Mouse (Mus musculus) layer of hippocampus, adult 8-10 months (tissue): ENCODE measurements around the gene Tcf15. TPM values are rescaled to one million over a fixed set of nuclear protein-coding genes. Genes with fewer than 3 reads are reported as not detected.

Experiments
- DNase-seq, 2 experiments: peaks; one replicate each; pipeline ENCODE4 v3.0.0; 2022; ENCODE audit warnings: low spot score in 2 of 2
- total RNA-seq, 4 experiments: library from RNA; stranded (reverse); gene quantifications; 2 replicates each; pipeline ENCODE4 v1.2.4; 2022

Gene Tcf15
- total RNA-seq, 4 experiments from 2014 or later, result 2.0 to 3.9 (median 2.7) TPM

DNA sequence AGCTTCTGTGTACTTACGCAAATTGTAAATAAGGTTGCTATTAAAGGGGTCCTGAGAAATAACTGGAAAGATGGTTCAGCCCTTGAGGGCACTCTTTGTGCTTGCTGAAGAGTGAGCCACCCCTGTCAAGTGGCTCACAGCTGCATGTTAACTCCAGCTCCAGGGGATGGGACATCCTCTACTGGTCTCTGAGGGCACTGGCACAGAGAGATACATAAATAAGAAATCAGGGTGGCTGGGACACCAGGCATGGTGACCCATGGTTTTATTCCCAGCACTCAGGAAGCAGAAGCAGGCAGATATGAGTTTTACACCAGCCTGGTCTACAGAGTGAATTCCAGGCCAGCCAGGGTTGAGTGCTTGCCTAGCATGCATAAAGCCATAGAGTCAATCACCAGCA lies 26.0 kb downstream of the Tcf15 start:
- DNase-seq, result no peak

GRCm38 (mm10) chr2:152174861-152175260 lies 31.5 kb downstream of the Tcf15 start:
- no peak for DNase-seq

DNA sequence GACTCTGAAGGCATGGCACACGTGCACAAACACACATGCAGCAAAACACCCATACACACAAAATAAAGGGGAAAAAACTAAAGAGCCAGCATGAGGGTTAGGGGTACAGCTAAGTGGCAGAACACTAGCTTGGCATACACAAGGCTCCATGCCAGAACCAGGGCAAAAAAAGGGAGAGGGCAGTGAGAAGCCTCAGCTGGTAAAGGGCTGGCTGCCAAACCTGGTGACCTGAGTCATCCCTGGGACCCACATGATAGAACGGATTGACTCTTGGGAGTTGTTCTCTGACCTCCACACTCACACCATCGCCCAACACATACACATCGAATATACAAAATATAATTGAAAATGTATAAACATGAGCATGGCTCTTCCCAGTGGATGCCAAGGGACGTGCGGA lies 33.3 kb downstream of the Tcf15 start:
- DNase-seq, result no peak

DNA sequence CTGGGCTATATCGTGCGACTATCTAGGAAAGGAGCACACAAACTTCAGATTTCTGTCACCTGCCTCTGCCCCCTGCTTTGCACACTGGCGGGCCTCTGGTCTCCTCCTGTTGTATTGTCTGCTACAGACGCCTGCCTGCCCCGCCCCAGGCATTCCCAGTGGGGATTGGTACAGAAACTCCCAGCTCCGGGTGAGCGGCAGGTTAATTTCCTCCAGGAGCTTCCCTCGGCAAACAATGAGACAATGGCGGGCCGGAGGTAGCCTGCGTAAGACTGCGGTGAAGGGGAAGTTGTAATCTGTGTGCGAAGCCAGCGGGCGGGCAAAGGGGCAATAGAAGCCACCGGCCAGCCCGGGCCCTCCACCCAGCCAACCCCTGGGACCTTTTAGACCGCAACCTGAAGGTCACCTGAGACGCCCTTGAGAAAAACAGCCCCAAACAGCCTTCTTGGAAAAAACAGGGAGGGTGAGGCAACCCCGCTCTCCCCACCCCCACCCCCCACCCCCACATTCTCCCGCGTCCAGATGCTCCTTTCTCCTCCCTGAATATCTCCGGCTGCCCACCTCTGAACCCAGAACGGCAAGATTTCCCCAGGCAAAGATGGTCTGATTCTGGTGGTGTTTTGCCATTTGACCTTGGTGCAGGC lies 33.9 kb downstream of the Tcf15 start:
- no peak for DNase-seq

GRCm38 (mm10) chr2:152177806-152178170 lies 34.4 kb downstream of the Tcf15 start:
- no peak for DNase-seq

- no peak for DNase-seq
These were observed 35.0 kb downstream of the Tcf15 start for GRCm38 (mm10) chr2:152178345-152178744.

DNA sequence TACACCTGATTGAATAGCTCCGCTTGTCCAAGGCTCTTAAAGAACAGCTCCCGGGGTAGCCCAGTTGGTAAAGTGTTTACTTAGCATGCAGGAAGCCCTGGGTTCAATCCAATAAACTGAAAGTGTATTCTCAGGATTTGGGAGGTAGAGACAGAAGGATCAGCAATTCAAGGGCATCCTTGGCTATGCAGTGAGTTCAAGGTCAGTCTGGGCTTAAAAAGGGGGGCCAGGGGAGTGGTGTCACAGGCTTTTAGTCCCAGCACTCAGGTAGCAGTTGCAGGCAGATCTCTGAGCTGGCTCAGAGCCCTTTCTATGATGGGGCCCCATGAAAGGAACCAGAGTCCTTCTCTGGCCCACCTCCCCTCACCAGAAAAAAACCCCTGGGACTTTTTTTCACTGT lies 35.9 kb downstream of the Tcf15 start:
- DNase-seq, result no peak

- no peak for DNase-seq
These were observed 37.0 kb downstream of the Tcf15 start for GRCm38 (mm10) chr2:152180323-152180722.

DNA sequence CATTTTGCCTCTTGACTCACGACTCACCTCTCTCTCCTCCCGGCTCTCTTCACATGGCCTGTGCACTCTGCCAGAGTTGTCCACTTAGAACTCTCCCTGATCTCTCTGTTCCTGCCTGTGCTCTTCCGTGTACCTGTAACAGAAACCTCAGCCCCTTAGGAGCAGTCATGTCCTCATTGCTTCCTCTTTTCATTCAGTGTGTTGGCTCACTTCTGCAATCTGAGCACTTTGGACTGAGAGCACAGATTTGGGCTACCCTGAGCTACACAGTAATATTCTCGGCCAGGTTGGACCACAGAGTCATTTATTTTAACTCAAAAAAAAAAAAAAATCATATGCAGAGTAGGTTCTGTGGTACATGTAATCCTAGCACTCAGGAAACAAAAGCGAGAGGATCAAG lies 43.8 kb downstream of the Tcf15 start:
- DNase-seq, result no peak

GRCm38 (mm10) chr2:152189213-152189612 lies 45.9 kb downstream of the Tcf15 start:
- no peak for DNase-seq

- no peak for DNase-seq
These were observed 46.3 kb downstream of the Tcf15 start for GRCm38 (mm10) chr2:152189640-152190039.

DNA sequence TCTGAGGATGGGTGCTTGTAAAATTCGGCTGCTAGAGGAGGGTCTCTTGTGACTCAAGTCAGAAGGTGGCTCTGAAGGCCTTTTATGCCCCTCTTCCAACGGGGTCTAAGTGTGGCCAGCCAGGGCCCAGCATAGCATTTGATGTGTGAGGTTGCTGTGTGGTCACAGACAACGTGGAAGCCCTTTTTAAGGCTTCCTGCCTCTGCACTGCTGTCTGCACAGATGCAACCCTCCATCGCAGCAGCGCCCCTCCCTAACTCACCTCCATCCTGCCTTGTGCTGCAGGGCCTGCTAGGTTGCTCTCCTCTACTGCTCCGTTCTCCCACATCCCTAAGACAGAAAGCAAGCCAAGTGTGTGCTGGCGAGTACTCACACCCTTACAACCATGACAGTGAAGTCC lies 46.8 kb downstream of the Tcf15 start:
- no peak for DNase-seq

DNA sequence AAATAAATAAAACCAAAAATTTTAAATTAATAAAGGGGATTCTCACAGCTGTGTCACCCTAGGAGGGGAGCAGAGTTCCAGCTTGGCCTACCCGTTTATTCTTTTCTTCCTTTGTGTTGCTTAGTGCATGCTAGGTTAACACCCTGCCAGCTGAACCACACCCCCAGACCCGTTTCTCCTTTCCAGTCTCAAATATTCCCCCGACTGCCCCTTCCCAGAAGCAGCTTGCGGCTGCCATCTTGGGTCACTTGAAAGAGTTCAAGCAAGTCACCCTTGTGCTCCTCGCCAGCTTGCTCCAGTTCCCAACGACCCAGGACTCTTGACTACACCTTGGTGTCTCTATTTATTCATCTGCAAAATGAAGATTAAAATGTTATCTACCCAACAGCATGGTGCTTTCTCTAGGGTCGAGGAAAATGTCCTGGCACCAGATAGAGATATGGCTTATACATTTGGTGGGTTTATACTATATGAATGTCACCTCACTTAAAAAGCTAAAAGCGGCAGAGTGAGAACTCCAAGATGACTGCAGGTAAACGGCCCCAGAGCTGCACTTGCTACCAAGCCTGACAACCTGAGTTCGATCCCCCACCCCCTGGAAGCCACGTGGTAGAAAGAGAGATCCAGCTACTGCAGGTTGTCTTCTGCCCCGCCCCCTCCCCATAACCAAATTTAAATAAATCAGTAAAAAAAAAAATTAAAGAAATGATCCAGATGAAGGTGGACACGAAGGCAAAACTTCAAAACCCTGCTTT lies 49.4 kb downstream of the Tcf15 start:
- no peak for DNase-seq

DNA sequence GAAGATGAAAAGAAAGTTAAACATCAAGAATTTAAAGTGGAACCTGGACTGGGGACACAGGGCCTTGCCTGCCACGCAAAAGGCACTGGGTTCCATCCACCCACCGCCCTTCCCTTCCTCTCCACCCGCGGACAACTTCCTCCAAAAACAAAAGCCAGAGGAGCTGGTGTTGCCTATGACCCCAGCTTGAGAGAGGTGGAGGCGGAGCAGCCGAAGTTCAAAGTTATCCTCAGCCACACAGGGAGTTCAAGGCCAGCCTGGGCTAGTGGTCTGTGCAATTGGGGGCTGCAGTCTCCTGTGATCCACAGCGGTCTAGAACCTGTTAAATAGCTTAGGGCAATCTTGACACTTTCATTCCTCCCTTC lies 50.0 kb downstream of the Tcf15 start:
- DNase-seq, result no peak

- no peak for DNase-seq
These were observed 51.2 kb downstream of the Tcf15 start for GRCm38 (mm10) chr2:152194586-152194985.

DNA sequence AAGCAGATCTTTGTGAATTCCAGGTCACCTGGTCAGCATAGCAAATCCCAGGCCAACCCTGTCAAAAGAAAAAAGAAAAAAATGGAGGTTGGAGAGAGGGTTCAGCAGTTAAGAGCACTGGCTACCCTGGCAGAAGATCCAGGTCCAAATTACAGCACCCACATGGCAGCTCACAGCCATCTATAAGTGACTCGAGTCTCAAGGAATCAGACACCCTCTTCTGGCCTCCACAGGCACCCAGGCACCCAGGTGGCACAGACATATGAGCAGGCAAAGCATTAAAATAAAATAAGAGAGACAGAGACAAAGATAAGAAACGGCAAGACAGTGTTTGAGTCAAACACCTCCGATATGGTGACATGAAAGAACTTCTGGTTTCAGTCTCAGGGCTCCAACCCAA lies 53.5 kb downstream of the Tcf15 start:
- no peak for DNase-seq

- peak; percentile 44 to 63 for DNase-seq
These were observed 53.9 kb downstream of the Tcf15 start for GRCm38 (mm10) chr2:152197301-152197712.

Other genes starting within 250 kb of the Tcf15 start
- gene Angpt4, start 232.4 kb upstream of the Tcf15 start, total RNA-seq, result under 1 TPM in 1 of 4 experiments, not detected in 3; 0.14 TPM
- 1 to 10 TPM; 5.9 to 8.0 (median 7.2) TPM for gene Fam110a, start 163.3 kb upstream of the Tcf15 start, total RNA-seq
- gene Slc52a3, start 147.1 kb upstream of the Tcf15 start, total RNA-seq, result 1 to 10 TPM; 2.1 to 3.9 (median 2.1) TPM
- gene Scrt2, start 62.0 kb upstream of the Tcf15 start, total RNA-seq, result 10 to 100 TPM; 16.9 to 20.3 (median 18.4) TPM
- gene Srxn1, start 38.0 kb upstream of the Tcf15 start, total RNA-seq, result 10 to 100 TPM; 65.7 to 77.7 (median 72.6) TPM
- gene Csnk2a1, start 83.3 kb downstream of the Tcf15 start, total RNA-seq, result 10 to 100 TPM; 88.7 to 96.2 (median 93.5) TPM
- gene Tbc1d20, start 150.3 kb downstream of the Tcf15 start, total RNA-seq, result 10 to 100 TPM; 48.3 to 55.9 (median 50.5) TPM
- gene Rbck1, start 189.1 kb downstream of the Tcf15 start, total RNA-seq, result 100 to 1,000 TPM; 108 to 121 (median 111) TPM
- 1 to 10 TPM; 1.2 to 2.4 (median 1.4) TPM for gene Trib3, start 200.5 kb downstream of the Tcf15 start, total RNA-seq
- gene Nrsn2, start 233.1 kb downstream of the Tcf15 start, total RNA-seq, result 100 to 1,000 TPM in 2 of 4 experiments, 10 to 100 TPM in 2; 90.3 to 104 (median 96.4) TPM